Mouse (Mus musculus): ENCODE data around the gene Rnf151.
"Not testable (repeated sequence)": the region's sequence is repeated elsewhere in the genome, so short reads cannot be mapped to it uniquely, and the experiment has no call there.

The Rnf151 gene

GRCm38 (mm10) chr17:24701251-24701650, 16.6 kb downstream of the Rnf151 start:
- no peak for DNase-seq

DNA sequence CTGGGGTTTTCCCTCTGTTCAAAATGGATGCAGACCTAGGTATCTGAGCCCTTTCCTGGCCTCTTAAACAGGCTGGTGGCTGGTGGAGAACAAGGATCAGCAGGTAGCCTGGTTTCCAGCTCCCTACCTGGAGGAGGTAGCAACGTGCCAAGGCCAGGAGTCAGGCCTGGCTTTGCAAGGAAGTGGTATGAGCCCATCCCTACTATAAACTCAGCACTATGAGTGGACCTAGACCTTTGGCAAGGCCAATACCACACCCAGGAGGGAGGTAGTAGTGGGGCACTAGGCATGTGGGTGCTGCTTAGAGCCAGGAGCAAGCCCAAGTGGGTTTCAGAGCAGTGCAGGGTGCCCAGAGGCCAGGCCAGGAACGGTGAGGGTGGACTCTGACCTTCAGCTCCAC, 18.4 kb downstream of the Rnf151 start:
- DNase-seq, result no peak

GRCm38 (mm10) chr17:24698715-24699114, 19.1 kb downstream of the Rnf151 start:
- no peak for DNase-seq

- DNase-seq, result no peak
These were observed 19.9 kb downstream of the Rnf151 start for GRCm38 (mm10) chr17:24697985-24698384.

DNA sequence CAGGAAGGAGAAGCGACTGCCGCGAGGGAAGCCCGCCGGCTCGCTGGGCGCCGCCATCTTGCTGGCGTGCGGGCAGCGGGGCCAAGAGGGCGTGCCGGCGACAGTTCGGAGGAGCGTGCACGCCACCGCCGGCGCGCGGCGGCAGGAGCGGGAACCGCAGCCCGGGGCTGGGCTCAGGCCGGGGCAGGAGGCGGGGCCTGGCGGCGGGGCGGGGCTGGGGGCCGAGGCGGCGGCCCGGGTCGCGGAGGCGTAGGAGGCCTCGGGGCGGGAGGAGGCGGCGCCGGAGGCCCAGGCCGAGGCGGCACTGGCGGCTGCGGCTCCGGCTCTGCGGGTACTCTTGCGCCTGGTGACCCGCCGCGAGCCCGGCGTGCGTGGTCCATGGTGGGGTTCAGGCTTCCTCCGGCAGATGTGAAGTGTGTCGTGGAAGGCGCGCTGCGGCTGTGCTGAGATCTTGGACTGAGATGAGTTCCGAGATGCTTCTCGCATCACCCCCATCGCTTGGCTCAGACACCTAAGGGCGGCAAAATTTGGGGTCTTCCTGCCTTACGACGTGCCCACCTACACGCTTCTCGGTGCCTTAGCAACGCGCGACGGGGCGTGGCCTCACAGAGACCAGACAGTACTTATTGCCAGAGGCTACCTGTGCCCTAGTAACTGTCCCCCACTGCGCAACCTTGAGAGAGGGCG, 21.7 kb downstream of the Rnf151 start, which contains the start of the genes Gfer and Noxo1:
Gene Gfer, minus strand, starts transcription at position 146 of the 687 bp plus-strand sequence.
Gene Noxo1, plus strand, starts transcription at position 224 of the 687 bp plus-strand sequence.
- DNase-seq, result peak; percentile 87

DNA sequence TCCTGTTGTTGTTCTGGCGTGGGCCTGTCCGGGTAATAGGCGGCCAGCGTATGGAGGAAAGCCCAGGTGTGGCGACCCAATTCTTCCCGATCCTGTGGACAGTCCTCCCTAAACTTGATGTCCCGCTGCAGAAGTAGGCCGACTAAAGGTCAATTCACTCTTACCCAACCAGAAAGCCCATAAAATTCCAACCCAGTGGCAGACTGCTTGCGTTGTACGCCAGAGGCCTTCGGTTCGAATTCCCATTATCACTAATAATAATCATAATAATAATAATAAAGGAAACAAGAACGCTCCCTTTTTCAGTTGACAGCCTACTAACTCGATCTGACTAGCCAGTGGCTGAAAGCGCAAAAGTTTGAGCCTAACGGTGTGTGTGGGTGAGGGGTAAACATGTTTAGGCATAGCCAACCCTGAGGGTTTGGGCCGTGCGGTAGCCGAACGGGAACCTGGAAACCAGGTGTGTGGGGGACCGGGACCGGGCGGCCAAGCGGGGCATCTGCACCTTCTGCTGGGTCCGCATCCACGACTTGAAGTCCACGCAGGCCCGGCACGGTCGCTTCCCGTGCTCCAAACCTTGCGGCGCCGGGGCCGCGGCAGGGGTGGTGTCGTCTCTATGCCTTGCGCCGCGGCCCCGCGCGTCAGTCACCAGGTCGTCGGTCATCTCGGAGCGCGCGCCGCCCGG, 22.4 kb downstream of the Rnf151 start:
- DNase-seq, result no peak

GRCm38 (mm10) chr17:24692385-24692784, 25.5 kb downstream of the Rnf151 start:
- DNase-seq, result no peak

- DNase-seq, result peak; percentile 74
These were observed 28.4 kb downstream of the Rnf151 start, which contains the start of gene Syngr3 for GRCm38 (mm10) chr17:24689251-24690081. Syngr3 (minus strand) TSS chr17:24689955.

- DNase-seq, result no peak
These were observed 30.3 kb downstream of the Rnf151 start for GRCm38 (mm10) chr17:24687599-24687998.

GRCm38 (mm10) chr17:24687146-24687595, 30.7 kb downstream of the Rnf151 start:
- no peak for DNase-seq

DNA sequence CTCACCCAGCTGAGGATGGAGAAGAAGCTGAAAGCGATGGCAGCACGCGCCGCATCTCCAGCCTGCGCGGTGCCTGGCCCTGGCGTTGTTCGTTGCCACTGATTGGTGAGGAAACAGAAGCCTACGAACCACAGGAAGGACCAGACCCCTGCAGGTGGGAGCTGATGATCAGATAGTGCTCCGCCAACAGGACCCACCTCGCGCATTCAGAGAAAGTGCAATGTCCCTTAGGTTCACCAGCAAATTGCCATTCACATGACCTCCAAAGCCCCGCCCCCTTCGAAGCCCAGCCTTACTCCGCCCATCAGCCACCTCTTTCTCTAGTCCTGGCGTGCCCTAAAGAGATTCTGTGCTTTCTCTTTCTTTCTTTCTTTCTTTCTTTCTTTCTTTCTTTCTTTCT, 31.3 kb downstream of the Rnf151 start:
- DNase-seq, result no peak

DNA sequence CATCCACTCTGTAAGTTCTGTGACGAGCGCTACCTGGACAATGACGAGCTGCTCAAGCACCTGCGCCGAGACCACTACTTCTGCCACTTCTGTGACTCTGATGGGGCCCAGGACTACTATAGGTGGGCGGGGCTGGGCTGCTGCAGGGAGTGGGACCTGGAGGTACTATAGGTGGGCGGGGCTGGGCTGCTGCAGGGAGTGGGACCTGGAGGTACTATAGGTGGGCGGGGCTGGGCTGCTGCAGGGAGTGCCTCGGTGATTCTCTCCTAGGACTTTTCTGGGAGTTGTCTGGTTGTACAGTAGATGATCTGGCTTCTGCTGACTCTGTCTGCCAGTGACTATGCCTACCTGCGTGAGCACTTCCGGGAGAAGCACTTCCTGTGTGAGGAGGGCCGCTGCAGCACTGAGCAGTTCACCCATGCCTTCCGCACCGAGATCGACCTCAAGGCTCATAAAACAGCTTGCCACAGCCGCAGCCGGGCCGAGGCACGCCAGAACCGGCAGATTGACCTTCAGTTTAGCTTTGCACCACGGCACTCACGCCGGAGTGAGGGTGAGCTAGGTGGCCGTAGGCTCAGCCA, 40.3 kb downstream of the Rnf151 start:
- no peak for DNase-seq

DNA sequence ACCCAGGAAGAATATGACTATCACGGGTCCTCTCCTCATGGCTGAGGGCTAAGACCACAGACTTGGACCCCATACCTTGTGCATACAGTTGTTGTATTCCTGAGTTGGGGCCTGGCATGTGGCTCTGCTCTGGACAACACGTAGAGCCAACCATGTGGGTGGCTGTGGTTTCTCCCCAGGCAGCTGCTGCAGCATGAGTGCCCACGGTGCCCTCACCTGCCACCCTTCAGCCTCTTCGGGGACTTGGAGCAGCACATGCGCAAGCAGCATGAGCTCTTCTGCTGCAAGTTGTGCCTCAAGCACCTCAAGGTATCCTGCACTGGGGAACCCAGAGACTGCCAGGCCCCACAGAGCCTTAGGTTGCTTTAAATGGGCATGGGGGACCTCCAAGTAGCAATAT, 41.0 kb downstream of the Rnf151 start:
- no peak for DNase-seq

DNA sequence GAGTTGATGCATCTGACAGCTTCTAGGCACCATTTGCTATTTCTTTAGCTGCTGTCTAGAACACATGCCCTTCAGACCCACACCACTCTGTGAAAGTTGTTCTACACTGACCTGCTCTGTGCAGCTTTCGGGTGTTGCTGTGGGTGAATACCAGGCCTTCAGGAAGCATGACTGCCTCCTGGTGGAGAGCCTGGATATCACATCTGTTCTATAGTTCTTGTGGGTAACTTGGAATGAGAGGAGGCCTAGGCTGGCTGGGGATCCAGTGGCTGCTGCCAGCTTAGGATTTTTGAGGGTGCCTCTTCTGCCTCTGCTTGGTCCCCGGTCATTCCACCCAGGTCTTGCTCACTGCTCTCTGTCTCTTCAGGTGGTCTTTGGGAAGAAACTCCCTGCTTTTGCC, 41.7 kb downstream of the Rnf151 start:
- DNase-seq, result no peak

DNA sequence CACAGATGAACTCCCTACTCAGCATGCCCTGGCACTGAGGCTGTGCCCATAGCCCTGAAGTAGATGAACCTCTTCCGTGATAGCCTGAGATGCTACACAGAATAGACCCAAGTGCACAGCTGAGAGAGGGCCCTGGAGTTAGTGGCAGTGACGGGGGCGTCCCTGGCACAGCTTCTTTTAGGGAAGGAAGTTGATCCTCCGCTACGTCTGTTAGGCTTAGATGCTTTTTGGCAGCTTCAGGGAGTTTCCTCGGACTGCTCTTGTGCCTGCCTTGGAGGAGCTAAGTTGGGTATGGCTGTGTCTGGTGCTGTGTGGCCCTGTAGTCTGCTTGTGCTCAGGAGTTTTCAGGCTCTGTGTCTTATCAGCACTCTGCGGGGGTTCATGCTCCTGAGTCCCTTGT, 43.6 kb downstream of the Rnf151 start:
- DNase-seq, result no peak

DNA sequence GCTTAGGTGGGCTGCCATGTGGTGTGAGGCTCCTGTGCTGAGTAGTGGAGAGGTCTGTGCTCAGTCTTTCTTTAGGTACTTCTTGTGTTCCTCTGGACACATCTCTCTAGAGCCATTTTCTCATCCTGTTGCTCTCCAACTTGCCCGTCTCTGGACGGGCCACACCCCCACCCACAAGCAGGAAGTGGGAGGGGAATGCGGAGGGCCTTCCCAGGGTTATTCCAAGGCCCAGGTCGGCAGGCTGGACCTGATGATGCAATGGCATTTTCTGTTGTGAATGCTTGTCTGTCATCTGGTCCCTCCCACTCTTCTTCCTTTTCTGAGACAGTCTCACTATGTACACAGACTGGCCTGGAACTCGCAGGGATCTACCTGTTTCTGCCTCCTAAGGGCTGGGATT, 45.7 kb downstream of the Rnf151 start:
- no peak for DNase-seq

DNA sequence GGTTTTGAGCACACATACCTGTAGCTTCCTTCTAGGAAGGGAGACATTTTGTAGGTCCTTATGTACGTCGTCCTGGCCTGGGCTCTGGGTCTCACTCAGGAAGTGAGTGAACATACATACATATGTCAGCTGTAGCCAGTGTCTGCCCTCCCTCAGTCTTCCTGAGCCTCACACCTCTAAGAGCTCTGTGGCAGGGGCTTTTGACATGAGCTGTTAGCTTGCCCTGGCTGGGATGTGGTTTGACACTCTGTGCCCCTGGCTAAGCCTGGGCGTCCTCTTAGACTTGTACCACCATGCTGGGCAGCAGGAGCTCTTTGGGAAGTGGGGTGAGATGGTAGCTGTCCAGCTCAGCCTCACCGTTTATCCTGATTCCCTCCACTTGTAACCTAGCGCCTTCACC, 46.5 kb downstream of the Rnf151 start:
- no peak for DNase-seq

DNA sequence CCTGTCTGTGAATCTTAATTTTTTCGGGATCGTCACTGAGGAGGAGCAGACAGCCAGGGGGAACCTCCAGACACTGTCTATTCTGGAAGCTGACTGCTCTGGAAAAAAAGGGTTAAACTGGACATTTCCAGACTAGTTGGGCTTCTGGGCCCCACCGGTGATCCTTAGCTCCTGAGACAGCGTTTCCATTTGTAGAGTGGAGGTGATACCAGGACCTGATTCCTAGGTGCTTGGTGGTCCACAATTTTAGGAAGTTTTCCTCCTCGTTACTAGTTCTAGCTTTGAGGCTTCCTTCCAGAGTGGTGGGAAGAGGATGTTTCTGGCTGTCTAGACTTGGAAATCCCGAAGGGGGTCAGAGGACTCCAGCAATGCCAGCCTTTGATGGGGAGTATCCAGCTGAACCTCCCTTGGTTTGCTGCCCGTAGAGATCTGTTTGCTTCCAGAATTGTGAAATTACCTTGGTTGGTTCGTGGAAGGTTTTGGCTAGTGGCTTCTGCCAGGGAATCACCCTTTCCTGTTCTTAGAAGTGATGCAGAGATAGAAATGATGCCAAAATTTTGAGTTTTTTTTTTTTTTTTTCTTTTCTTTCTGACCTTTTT, 47.5 kb downstream of the Rnf151 start:
- no peak for DNase-seq

DNA sequence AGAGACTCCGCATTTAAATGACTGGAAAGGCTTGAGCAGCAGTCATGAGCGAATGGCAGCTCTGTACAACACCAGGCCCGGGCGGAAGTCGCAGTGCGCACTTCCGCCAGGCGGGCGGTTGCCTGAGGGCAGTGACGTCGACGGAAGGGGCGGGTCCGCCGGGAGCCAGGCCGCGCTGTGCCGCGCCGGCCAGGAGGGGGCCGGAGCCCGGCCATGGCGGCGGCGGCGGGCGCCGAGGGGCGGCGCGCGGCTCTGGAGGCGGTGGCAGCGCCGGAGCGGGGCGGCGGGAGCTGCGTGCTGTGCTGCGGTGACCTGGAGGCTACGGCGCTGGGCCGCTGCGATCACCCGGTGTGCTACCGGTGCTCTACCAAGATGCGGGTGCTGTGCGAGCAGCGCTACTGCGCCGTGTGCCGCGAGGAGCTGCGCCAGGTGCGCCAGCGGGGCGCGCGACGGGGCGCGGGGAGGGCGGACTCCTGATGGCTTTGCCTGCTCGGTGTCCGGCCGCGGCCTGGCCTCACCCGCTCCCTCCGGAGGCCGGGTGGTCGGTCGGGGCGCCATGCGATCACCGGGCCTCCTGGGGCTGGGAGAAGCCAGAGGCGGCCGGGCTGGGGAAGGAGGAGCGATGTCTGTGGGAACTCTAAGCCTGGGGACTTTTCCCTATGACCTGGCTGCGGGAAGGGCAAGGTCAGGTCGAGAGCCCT, 48.2 kb downstream of the Rnf151 start, which contains the start of gene Zfp598:
Gene Zfp598, plus strand, starts transcription at position 143 of the 701 bp plus-strand sequence.
- DNase-seq, result peak; percentile 94

- not testable (repeated sequence) for DNase-seq
These were observed 48.7 kb downstream of the Rnf151 start for GRCm38 (mm10) chr17:24669214-24669544.

DNA sequence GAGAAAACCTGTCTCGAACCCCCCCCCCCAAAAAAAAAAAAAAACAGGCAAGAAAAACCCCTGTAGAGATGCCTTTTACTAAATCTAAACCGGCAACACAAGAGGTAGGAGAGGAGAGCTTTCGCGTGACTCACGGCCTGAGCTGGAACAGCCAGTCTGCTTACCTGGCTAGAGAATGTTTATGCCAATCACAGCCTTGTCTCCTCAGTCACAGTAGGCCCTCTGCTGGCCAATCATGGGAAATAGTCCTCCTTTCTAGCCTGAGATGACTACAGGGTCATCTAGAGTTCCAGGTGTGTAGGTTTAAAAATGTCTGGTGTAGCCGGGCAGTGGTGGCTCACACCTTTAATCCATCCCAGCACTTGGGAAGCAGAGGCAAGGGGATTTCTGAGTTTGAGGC, 50.4 kb downstream of the Rnf151 start:
- peak; percentile 80 for DNase-seq

GRCm38 (mm10) chr17:24667011-24667410, 50.9 kb downstream of the Rnf151 start:
- not testable (repeated sequence) for DNase-seq
